Mouse (Mus musculus) forebrain, embryonic 15.5 days (tissue): Measurements from ENCODE around the gene Ankrd33. TPM values are rescaled to one million over a fixed set of nuclear protein-coding genes. Genes with fewer than 3 reads are reported as not detected.

Experiments used
- ATAC-seq: fragments of 200-750 bp; cut with Nextera tagmentation; replicated peaks from 2 replicates; pipeline ENCODE4 v1.8.0; 2017; ENCODE audit warnings: mild to moderate bottlenecking, moderate TSS enrichment, moderate library complexity
- H3K27ac ChIP-seq: fragments of 300-500 bp; sonication (generic); replicated peaks from 2 replicates; pipeline ENCODE4 v1.5.1; 2015; ENCODE audit warnings: mild to moderate bottlenecking, inconsistent platforms
- H3K27me3 ChIP-seq: fragments of 300-500 bp; sonication (generic); 2 replicates; pipeline ENCODE4 v1.6.1; 2015; ENCODE audit warnings: inconsistent platforms
- H3K36me3 ChIP-seq: fragments of 300-500 bp; sonication (generic); 2 replicates; pipeline ENCODE4 v1.6.1; 2015; ENCODE audit warnings: mild to moderate bottlenecking, inconsistent platforms
- H3K4me1 ChIP-seq: fragments of 300-500 bp; sonication (generic); 2 replicates; pipeline ENCODE4 v1.6.1; 2015; ENCODE audit warnings: inconsistent platforms
- H3K4me2 ChIP-seq: fragments of 300-500 bp; sonication (generic); replicated peaks from 2 replicates; pipeline ENCODE4 v1.6.1; 2015; ENCODE audit warnings: mild to moderate bottlenecking, inconsistent platforms
- H3K4me3 ChIP-seq: fragments of 300-500 bp; sonication (generic); 2 replicates; pipeline ENCODE4 v1.5.1; 2015; ENCODE audit warnings: mild to moderate bottlenecking, inconsistent platforms
- H3K9ac ChIP-seq: fragments of 300-500 bp; sonication (generic); replicated peaks from 2 replicates; pipeline ENCODE4 v1.6.1; 2015; ENCODE audit warnings: mild to moderate bottlenecking, inconsistent platforms
- H3K9me3 ChIP-seq: fragments of 300-500 bp; sonication (generic); 2 replicates; pipeline ENCODE4 v1.6.1; 2016; ENCODE audit warnings: inconsistent platforms
- WGBS: fragments of 180-500 bp; shearing (Covaris S2); methylation state at CpG from one replicate; pipeline ENCODE4 v1.1.7; 2015; ENCODE audit warnings: mixed read lengths; 5-methylcytosine and 5-hydroxymethylcytosine counted together
- polyA plus RNA-seq: library from polyadenylated mRNA; unstranded; fragments of >200 nt; fragmentation: Nextera tagmentation; extraction: Ambion mirVana; gene quantifications from 2 replicates; pipeline ENCODE4 v1.2.1, GENCODE M21; 2015

Gene Ankrd33
- not detected in 2 replicates for polyA plus RNA-seq

DNA sequence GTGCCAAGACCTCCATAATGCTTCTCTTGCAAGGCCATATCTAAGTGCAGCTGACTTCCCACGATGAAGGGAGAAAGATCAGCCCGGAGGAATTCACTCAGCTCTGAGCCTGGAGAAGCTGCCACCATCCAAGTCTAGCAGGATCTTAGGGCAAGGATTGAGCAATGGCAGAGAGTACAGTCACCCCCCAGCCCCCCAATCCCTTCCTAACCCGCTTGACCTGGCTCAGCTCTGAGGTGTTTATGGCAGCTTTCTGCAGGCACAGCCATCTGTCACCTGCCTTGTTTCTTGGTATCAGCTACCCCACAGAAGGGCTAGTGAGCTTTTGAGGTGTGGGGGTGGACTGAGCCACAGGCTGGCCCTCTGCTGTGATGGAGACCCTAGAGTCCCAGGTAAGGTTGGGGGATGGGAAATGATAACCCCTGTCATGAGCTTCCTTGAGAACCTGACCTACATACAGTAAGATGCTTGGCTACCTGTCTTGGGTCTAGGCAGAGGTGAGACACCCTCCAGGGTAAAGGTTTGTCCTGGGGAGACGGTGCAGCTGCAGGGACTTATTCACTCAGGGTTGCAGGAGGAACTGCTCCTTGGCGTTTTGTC lies at the start of gene Ankrd33:
Gene Ankrd33, plus strand, starts transcription at position 245 of the 600 bp plus-strand sequence.
- no peak within 1 kb of the TSS for H3K27ac ChIP-seq
- no peaks in the 10 kb centered on the region for H3K27me3 ChIP-seq
- no peaks in the 10 kb centered on the region for H3K9me3 ChIP-seq
- WGBS = 86% methylated on average over 5 of the region's 5 CpGs
- no peak within 1 kb of the TSS for H3K4me3 ChIP-seq
- H3K9ac ChIP-seq = no peak within 1 kb of the TSS
- no peak within 1 kb of the TSS for H3K4me2 ChIP-seq
- H3K36me3 ChIP-seq = no peaks in the 10 kb centered on the region
- H3K4me1 ChIP-seq = no peaks in the 10 kb centered on the region
- ATAC-seq = no peak

DNA sequence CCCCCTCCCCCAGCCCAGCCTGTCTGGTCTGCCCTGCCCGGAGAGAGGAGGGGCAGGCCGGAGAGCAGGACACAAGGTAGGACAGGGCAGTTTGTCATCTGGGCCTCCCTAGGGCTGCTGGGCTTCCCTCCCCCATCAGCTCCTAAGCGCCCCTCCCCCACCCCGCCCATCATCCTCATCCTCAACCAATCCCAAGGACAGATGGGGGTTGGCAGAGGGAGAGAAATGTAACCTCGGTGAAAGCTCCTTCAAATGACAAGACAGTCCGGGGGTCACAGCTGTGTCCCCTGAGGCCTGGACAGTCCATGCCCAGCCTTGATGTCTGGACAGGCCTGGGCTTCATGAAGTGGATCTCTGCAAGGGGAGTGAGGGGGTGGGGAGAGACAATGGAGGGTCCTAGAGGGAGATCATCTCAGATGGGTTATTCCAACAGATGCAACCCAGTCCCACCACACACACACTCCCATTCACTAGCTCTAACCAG lies 49.1 kb upstream of the Ankrd33 start:
- Histone ChIP-seq H3K36me3 (no peaks in the 10 kb centered on the region), H3K27ac (no peak overlapping the region), H3K9me3 (no peaks in the 10 kb centered on the region), H3K9ac (no peak overlapping the region), H3K4me3 (no peak overlapping the region), H3K27me3 (no peaks in the 10 kb centered on the region), H3K4me2 (no peak overlapping the region), H3K4me1 (peaks cover 6% of the 10 kb centered on the region; the same call in 1 of the 2 replicates)
- no peak; the same call in 1 of the 2 replicates for ATAC-seq
- 23% methylated on average over 6 of the region's 6 CpGs for WGBS

DNA sequence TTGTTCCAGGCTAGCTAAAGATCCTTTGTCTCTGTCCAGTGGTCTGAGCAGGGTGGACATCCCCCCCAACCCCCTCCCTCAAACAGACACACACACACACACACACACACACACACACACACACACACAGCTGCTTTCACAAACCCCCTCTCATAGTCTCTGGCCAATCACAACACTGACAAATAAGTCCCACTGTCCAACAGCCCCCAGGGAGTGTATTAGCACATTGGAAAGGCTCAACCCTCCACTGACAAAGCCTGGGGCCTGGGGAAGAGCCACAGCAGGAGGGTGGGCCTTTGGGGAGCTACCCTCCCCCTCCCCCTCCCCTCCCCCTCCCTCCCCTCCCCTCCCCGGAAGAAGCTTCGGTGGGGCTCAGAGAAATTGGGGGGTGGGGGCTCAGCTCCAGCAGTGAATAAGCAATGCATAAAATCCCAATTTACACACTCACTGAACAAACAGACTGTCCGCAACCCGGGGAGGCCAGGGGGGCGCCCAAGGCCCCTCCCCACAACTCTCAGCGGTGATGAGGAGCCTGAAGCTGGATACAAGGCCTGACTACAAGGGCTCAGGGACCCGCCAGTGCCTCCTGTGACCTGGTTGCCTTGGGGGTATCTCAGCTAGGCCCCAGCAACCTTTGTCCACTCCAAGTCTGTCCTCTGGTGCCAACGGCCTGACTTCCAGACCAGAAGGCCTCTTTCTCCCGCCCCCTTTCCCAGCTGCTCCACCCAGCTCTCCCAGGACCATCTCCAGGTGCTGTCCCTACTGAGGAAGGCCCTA lies 48.4 kb upstream of the Ankrd33 start:
- ATAC-seq = 0 out of 2 replicates have a peak, but pooled peaks have one; percentile 28

DNA sequence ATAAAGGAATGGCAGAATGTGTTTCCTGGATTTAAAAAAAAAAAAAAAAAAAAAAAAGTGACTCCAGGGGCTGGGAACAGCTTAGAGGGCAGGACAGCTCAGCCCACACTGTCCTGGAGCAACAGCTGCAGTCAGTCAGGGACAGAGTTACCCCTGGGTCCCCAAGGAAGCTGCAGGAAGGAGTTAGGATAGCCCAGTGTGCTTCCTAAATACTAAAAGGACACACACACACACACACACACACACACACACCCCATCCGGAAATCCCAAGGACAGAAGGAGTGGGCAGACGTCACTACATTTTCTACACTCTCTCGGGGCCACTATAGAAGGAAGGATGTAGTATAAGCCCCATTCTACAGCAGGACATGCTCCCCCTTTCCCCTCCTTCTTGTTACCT lies 47.5 kb upstream of the Ankrd33 start:
- Histone ChIP-seq H3K27ac (no peak overlapping the region), H3K9ac (no peak overlapping the region), H3K27me3 (no peaks in the 10 kb centered on the region), H3K9me3 (no peaks in the 10 kb centered on the region), H3K4me1 (peaks cover 2% of the 10 kb centered on the region; the same call in 1 of the 2 replicates), H3K4me3 (no peak overlapping the region), H3K36me3 (no peaks in the 10 kb centered on the region), H3K4me2 (no peak overlapping the region)
- 67% methylated on average over 3 of the region's 3 CpGs for whole genome bisulfite sequencing
- ATAC-seq = no peak

More for the DNA sequence above, 48.4 kb upstream of the Ankrd33 start:
- Histone ChIP-seq H3K9me3 (no peaks in the 10 kb centered on the region), H3K4me1 (peaks cover 4% of the 10 kb centered on the region; the same call in 1 of the 2 replicates), H3K36me3 (no peaks in the 10 kb centered on the region), H3K4me3 (no peak overlapping the region), H3K4me2 (no peak overlapping the region), H3K27ac (no peak overlapping the region), H3K27me3 (no peaks in the 10 kb centered on the region), H3K9ac (no peak overlapping the region)
- WGBS = 15% methylated on average over 7 of the region's 9 CpGs

DNA sequence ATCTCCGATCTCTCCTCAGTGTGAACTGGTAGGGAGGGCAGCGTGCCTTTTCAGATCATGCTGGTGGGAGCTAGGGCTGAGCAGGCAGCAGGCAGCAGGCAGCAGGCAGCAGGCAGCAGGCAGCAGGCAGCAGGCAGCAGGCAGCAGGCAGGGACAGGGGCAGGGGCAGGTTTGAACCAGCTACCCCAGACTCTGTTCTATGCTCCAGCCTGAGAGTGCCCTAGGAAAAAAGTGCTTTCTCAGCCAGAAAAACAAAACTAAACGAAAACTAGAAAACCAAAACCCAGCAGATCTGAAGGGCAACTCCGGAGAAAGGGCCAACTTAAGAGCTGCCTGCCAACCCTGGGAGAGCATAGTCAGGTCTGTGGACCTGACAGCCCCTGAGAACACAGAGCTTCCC lies 46.9 kb upstream of the Ankrd33 start:
- 59% methylated on average over 4 of the region's 4 CpGs for WGBS
- Histone ChIP-seq H3K9me3 (no peaks in the 10 kb centered on the region), H3K36me3 (no peaks in the 10 kb centered on the region), H3K4me3 (no peak overlapping the region), H3K9ac (no peak overlapping the region), H3K27ac (no peak overlapping the region), H3K4me2 (no peak overlapping the region), H3K4me1 (peaks cover 2% of the 10 kb centered on the region; the same call in 1 of the 2 replicates), H3K27me3 (no peaks in the 10 kb centered on the region)
- no peak for ATAC-seq

DNA sequence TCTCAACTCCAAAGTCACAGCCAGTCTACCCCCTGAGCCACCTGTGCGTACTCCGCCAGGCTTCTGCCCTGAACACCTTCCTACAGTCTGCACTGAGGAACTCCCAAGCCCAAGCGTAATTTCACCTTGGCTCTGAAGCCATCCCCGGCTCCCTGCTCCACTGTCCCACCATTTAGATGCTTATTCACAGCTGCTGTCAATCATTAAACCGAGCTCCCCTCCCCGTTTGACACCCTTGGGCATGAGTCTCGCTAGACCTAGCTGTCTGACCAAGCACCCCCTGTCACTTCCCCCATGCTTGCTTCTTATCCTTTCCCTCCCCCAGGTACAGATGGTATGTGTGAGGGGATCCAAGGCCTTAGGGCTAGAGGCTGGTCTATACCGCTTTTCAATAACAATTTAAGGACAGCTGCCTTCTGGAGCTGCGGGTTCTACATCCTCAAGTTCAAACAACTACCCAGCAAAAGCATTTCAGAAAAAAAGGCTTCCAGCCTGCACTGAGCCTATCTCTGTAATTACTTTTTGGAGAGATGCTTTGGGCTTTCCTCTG lies 45.8 kb upstream of the Ankrd33 start:
- 56% methylated on average over 9 of the region's 9 CpGs for WGBS
- Histone ChIP-seq H3K4me2 (no peak overlapping the region), H3K27me3 (no peaks in the 10 kb centered on the region), H3K9ac (no peak overlapping the region), H3K4me1 (peaks cover 2% of the 10 kb centered on the region; the same call in 1 of the 2 replicates), H3K9me3 (no peaks in the 10 kb centered on the region), H3K4me3 (no peak overlapping the region), H3K36me3 (no peaks in the 10 kb centered on the region), H3K27ac (no peak overlapping the region)
- ATAC-seq = no peak

DNA sequence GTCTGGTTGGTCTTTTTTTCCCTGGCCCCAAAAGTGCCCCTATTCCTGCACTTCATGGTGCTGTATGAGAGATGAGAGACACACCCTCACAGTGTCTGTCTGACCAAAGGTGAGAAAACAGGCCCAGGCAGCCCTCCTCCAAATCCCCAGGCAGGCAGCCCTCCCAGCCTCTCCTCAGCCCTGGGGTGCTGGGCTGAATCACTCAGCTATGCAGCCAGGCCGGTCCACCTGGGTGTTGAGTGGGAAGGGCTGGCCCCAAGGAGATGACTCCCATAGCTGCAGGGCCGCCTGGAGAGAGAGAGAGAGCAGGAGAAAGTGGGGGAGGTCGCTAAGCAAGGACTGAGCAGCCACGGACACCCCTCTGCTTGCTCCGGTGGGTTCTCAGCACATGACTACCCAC lies 44.8 kb upstream of the Ankrd33 start:
- H3K4me1 ChIP-seq = peaks cover 3% of the 10 kb centered on the region; the same call in 1 of the 2 replicates
- H3K9ac ChIP-seq = no peak overlapping the region
- H3K27me3 ChIP-seq = no peaks in the 10 kb centered on the region
- H3K4me2 ChIP-seq = no peak overlapping the region
- H3K9me3 ChIP-seq = no peaks in the 10 kb centered on the region
- ATAC-seq = no peak
- H3K27ac ChIP-seq = no peak overlapping the region
- no peak overlapping the region for H3K4me3 ChIP-seq
- 42% methylated on average over 5 of the region's 5 CpGs for WGBS
- H3K36me3 ChIP-seq = no peaks in the 10 kb centered on the region

DNA sequence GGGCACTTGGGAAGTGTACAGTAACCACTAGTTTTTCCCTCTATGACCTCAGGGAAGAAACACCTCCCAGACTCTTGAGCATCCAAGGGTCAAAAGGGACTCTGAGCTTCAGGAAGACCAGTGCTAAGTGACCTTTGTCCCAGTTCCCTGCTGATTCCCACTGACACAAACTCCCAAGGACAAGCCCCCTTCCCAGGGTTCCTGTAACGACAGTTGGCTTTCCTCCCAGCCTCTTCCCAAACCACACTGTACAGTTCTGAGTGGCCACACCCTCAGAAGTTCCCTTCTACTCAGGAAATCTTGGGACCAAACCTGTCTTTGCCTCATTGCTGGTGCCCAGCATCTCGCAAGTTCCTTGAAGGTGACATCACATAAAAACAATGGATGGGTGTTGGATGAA lies 42.8 kb upstream of the Ankrd33 start:
- 74% methylated on average over 2 of the region's 2 CpGs for WGBS
- Histone ChIP-seq H3K4me3 (no peak overlapping the region), H3K4me1 (peaks cover 20% of the 10 kb centered on the region), H3K9me3 (no peaks in the 10 kb centered on the region), H3K27me3 (peaks cover 8% of the 10 kb centered on the region; the same call in 1 of the 2 replicates), H3K27ac (no peak overlapping the region), H3K4me2 (no peak overlapping the region), H3K9ac (no peak overlapping the region), H3K36me3 (no peaks in the 10 kb centered on the region)
- ATAC-seq = no peak

DNA sequence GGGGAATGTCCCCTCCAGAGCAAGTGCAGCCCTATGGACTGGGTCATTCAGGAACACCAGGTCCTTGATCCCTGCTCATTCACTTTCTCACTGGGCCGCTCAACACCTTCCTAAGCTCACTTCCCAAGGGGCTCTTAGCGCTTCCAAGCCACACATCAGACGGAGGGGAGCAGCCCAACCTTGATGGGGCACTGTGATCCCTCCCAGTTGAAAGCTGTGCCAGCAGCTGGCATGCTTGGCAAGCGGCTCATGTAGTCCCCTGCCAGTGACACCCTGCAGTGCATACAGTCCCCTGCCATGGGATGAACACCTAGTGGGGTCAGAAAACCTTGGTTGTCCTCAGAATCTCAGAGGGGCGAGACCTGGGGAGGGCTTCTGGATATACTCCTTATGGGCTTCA lies 41.5 kb upstream of the Ankrd33 start:
- H3K4me1 ChIP-seq = peaks cover 32% of the 10 kb centered on the region
- no peaks in the 10 kb centered on the region for H3K9me3 ChIP-seq
- no peak overlapping the region for H3K27ac ChIP-seq
- H3K4me3 ChIP-seq = no peak overlapping the region
- no peaks in the 10 kb centered on the region for H3K36me3 ChIP-seq
- H3K27me3 ChIP-seq = peaks cover 13% of the 10 kb centered on the region; the same call in 1 of the 2 replicates
- 54% methylated on average over 5 of the region's 5 CpGs for WGBS
- no peak overlapping the region for H3K4me2 ChIP-seq
- ATAC-seq = no peak
- no peak overlapping the region for H3K9ac ChIP-seq

DNA sequence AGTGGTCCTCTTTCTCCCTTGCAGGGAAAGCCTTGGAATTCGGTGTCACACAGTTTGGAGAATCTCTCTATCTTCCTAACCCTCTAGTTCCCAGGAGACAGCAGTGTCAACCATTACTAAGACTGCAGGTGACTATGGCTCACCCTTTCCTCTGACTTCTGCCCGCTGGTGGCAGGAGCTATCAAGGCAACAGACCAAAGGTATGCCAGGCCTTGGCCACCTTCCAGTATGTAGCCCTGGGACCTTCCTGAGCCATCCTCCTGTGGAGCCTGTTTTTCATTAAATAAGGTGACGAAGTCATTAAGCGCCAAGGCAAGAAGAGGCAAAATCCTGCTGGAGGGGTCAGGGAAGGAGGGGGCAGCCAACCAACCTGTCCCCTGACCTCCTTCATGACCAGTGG lies 40.4 kb upstream of the Ankrd33 start:
- H3K27me3 ChIP-seq = peaks cover 13% of the 10 kb centered on the region; the same call in 1 of the 2 replicates
- WGBS = 73% methylated on average over 4 of the region's 4 CpGs
- H3K4me3 ChIP-seq = no peak overlapping the region
- no peak overlapping the region for H3K9ac ChIP-seq
- H3K4me1 ChIP-seq = peaks cover 32% of the 10 kb centered on the region
- H3K36me3 ChIP-seq = no peaks in the 10 kb centered on the region
- no peaks in the 10 kb centered on the region for H3K9me3 ChIP-seq
- no peak overlapping the region for H3K27ac ChIP-seq
- H3K4me2 ChIP-seq = no peak overlapping the region
- no peak for ATAC-seq

DNA sequence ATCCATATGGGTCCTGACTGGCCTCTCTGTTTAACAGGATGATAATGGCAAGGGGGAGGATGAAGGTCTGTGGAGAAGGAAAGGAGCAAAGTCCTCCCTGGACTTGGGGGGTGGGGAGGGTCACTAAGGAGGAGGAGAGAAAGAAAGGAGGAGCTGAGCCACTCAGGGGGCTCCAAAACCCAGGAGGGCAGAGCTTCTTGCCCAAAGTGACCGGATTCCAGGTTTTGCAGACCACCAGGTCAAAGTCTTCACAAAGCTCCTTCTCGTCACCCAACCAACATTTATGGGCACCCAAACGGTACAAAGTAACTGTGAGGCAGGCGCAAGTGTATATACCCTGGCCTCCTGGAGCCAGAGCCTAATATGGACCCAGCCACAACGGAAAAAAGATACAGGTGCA lies 39.9 kb upstream of the Ankrd33 start:
- Histone ChIP-seq H3K4me1 (peaks cover 32% of the 10 kb centered on the region), H3K4me3 (no peak overlapping the region), H3K4me2 (no peak overlapping the region; the same call in 1 of the 2 replicates), H3K9me3 (no peaks in the 10 kb centered on the region), H3K27ac (no peak overlapping the region), H3K27me3 (peaks cover 13% of the 10 kb centered on the region; the same call in 1 of the 2 replicates), H3K9ac (no peak overlapping the region), H3K36me3 (no peaks in the 10 kb centered on the region)
- 36% methylated on average over 5 of the region's 5 CpGs for WGBS
- ATAC-seq = no peak
